Mouse (Mus musculus) bone marrow, adult 2 months (tissue): Measurements from ENCODE around the gene Fam177a.
"Not testable (repeated sequence)": the region's sequence is repeated elsewhere in the genome, so short reads cannot be mapped to it uniquely, and the experiment has no call there.

ENCODE experiments used
- CTCF ChIP-seq: fragments of 200-500 bp; IDR thresholded peaks from 2 replicates; pipeline ENCODE4 v1.5.1; 2011; ENCODE audit warnings: low read length, control low read depth; ENCODE audit not compliant: control insufficient read depth, insufficient read depth
- POLR2A ChIP-seq: fragments of 200-500 bp; IDR thresholded peaks from 2 replicates; pipeline ENCODE4 v1.6.1; 2011; ENCODE audit warnings: low read depth, mild to moderate bottlenecking, control low read depth, low read length, borderline replicate concordance; ENCODE audit not compliant: control insufficient read depth

DNA sequence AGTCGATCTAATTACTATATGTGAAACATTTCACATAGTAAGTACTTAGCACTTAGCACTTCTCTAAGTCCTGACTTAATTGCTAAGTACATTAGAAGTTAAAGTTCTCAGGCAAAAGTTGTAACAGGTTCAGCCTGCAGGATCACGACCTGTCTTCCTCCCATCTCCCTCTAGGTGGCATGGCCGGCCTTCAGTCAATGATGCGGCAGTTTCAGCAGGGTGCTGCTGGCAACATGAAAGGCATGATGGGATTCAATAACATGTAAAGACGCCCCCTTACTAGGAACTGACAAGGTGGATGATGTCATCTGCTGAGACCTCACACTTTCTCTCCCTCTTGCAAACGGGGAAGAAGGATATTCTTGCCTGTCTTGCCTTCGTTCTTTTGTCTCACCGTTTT lies 63.4 kb downstream of the Fam177a start:
- TF ChIP-seq POLR2A, CTCF: not testable (repeated sequence)
